Mouse (Mus musculus) small intestine, adult 2 months (tissue): ENCODE data around the gene Pak1ip1.

Experiments used
- CTCF ChIP-seq: fragments of 200-500 bp; IDR thresholded peaks from 2 replicates; pipeline ENCODE4 v1.5.1; 2012; ENCODE audit warnings: low read depth, mild to moderate bottlenecking, control low read depth, inconsistent platforms, low read length, moderate library complexity, mixed read lengths; ENCODE audit not compliant: insufficient replicate concordance, insufficient read length; ENCODE audit errors: extremely low read depth
- POLR2A ChIP-seq: fragments of 200-500 bp; IDR thresholded peaks from 2 replicates; pipeline ENCODE4 v1.6.1; 2012; ENCODE audit warnings: low read depth, mild to moderate bottlenecking, control low read depth, inconsistent platforms, low read length, moderate library complexity

DNA sequence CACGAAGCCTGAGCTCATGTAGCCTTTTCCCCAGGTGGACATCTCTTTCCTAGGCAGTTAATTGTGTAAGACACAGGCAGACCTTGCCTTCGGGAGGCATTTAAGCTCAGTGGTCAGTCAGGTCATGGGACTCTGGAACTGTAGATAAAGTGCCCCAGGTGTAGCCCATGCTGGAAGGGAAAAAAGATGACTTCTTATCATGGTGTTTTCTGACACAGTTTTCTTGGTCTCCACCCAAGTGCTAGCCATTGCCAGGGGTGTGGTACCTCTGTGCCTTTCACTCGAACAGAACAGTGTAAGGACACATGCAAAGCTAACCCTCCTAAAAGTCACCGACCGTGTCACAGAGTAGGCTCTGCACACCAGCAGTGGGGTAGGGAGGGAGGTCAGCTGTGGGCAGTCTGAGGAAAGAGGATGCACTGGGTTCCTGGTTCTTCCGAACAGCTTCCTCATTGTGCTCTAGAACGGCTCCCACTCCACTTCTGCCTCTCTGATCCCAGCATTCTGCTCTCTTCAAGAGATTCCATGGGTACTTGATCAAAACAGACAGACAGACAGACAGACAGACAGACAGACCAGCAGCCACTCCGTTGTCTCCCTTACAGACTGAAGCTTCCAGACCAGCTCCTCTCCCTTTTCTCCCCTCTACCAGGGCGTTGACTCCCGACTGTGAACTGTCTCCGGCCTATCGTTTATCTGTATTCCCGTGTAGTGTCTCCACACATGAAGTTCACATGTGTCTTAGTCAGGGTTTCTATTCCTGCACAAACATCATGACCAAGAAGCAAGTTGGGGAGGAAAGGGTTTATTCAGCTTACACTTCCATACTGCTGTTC, 18.2 kb downstream of the Pak1ip1 start:
- no peak for TF ChIP-seq CTCF
- TF ChIP-seq POLR2A = no peak
